ENCODE assay signal across 21 mouse cellular contexts in the genomic region with DNA sequence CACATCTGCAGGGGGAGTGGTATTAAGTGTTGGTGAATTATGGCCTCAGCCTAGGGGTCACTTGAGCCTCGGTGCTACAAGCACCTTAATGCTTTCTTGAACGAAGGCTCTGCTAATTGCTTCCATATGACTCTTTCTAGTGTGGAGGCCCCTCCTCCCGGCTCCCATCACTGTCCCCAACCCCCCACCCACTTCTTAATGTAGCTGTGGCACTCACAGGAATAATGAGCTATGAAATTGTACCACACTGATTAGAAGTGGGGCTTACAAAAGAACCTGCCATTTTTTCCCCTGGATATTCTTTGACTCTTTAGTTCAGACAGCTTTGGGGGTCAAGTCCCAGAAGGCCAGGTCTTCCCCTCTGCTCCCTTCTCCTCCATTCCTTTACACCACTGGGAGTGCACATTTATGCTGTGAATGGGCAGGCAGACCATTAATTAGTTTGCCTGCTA.
A peak's percentile ranks its signal among the peaks of the same experiment; 100 is the strongest.
DNase-seq lines count a peak whose midpoint lies in the region.
"Had no signal": no experiment of that assay in that cellular context is flagged by ENCODE, and none has a peak within 500 bp of the region (broad histone marks: within the 10 kb centered on the region; RNA-seq: fewer than 3 reads in every experiment).

No protein-coding gene starts in this region.

- peak overlapping the region; percentile 86 for H3K27ac ChIP-seq in limb, embryonic 10.5 days
- H3K27ac ChIP-seq: midbrain, embryonic 12.5 days had no signal

- no peaks in the 10 kb centered on the region for H3K9me3 ChIP-seq in limb, embryonic 10.5 days (replicated peaks)
- H3K9me3 ChIP-seq: midbrain, embryonic 12.5 days had no signal

- 8% methylated on average over 3 of the region's 3 CpGs for WGBS in limb, embryonic 10.5 days

- peaks cover 50% of the 10 kb centered on the region for H3K4me1 ChIP-seq in limb, embryonic 10.5 days

- no peaks in the 10 kb centered on the region for H3K27me3 ChIP-seq in limb, embryonic 10.5 days (ENCODE audit: low read depth, poor library complexity, severe bottlenecking)
- H3K27me3 ChIP-seq: CH12.LX; midbrain, embryonic 12.5 days had no signal

- H3K4me3 ChIP-seq in limb, embryonic 10.5 days, result peak overlapping the region; percentile 28
- H3K4me3 ChIP-seq: midbrain, embryonic 12.5 days had no signal

- no peaks in the 10 kb centered on the region for H3K36me3 ChIP-seq in limb, embryonic 10.5 days
- H3K36me3 ChIP-seq: midbrain, embryonic 12.5 days had no signal

- DNase-seq in heart, adult 11 months, result peak; percentile 46
- no peak for DNase-seq in heart, adult 18-20 months
- DNase-seq in retina, embryonic 14.5 days (ENCODE audit: low spot score), result peak; percentile 35
- DNase-seq in retina, postnatal 1 day, result no peak
- peak; percentile 74 for DNase-seq in limb, embryonic 10.5 days (ENCODE audit: low spot score)
- DNase-seq in left cerebral cortex, adult 9 months (ENCODE audit: low spot score in 2 of 2), result no peak
- DNase-seq in thymus, postnatal 0 days (ENCODE audit: low spot score), result no peak
- DNase-seq in gastrocnemius, postnatal 10 days, result no peak
- DNase-seq: adrenal gland, adult 8-10 months; cerebellum, adult 11 months; cerebellum, postnatal 36 days; gastrocnemius, postnatal 14 days; kidney, postnatal 14 days; layer of hippocampus, adult 9-11 months; liver; liver, postnatal 0 days; lung, postnatal 36 days; spleen, adult 18-20 months; thymus, adult 18-20 months had no signal

Comparison
In these comparisons a context has a peak if more than half of its experiments do, and no peak if none do; other contexts are left out.
1. DNase-seq: peak in heart, adult 11 months (single experiment), retina, embryonic 14.5 days (single experiment) and limb, embryonic 10.5 days (single experiment); none in heart, adult 18-20 months (0 of 2), retina, postnatal 1 day (single experiment), left cerebral cortex, adult 9 months (0 of 2), thymus, postnatal 0 days (single experiment) and gastrocnemius, postnatal 10 days (single experiment).